8 mouse cellular contexts compared by ENCODE assay signal in the genomic region with DNA sequence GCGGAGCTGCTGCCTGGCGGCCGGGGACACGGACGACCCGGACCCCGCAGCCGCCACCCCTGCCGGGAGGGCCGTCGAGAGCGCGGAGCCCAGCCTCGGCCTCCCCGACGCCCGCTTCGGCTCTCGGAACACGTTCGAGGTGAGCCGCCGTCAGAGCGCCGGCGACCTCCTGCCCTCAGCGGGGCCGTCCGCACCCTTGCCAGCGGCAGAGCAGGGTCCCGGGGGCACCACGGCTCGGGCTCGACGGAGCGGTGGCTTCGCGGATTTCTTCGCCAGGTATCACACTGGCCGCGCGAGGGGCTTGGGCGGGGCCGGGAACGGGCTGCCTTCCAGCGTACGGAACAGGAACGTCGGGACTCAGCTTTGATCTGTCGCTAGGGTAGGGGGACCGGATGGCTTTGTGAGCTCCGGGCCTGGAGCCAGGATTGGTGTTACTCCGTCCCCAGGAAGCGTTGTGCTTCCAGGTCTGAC. TPM values are rescaled to one million over a fixed set of nuclear protein-coding genes. Genes with fewer than 3 reads are reported as not detected.
DNase-seq lines count a peak whose midpoint lies in the region; ATAC-seq lines count a peak whose summit lies in the region.

No protein-coding gene starts in this region.

- peak; percentile 29 for ATAC-seq in megakaryocyte-erythroid progenitor cell, adult 5-6 weeks (replicated peaks; ENCODE audit: low FRiP score, low TSS enrichment, poor library complexity, severe bottlenecking)

- DNase-seq in layer of hippocampus, adult 11-12 months (ENCODE audit: low spot score) = peak; percentile 34
- no peak for DNase-seq in layer of hippocampus, adult 9-10 months (ENCODE audit: low spot score)
- DNase-seq in embryo, embryonic 10 days (ENCODE audit: low spot score) = peak; percentile 73
- DNase-seq in gastrocnemius, postnatal 25 days = peak; percentile 38
- DNase-seq in induced T-regulatory cell, adult 2 months (ENCODE audit: low read depth) = peak; percentile 40
- DNase-seq in left cerebral cortex, postnatal 4 days = peak; percentile 77
- peak; percentile 64 for DNase-seq in right cerebral cortex, postnatal 4 days

- intact Hi-C loops in left cerebral cortex, postnatal 4 days (cut with DNase I) = no loop called here

RNA-seq across cellular contexts. Expression of a gene that starts 0.8 kb away (rescaled TPM):
- total RNA-seq in gastrocnemius, postnatal 25 days (2021) = 1 to 10 TPM; 2.8 to 3.5 TPM
- total RNA-seq in left cerebral cortex, postnatal 4 days (2021) = 10 to 100 TPM; 21.3 to 23.9 TPM
- total RNA-seq in megakaryocyte-erythroid progenitor cell, adult 5-6 weeks (2014; fragmentation: Nextera tagmentation) = 1.9 and 4.3 TPM in 2 replicates
- 4.2 and 4.5 TPM in 2 replicates for total RNA-seq in megakaryocyte-erythroid progenitor cell, adult 5-6 weeks (2017)

RNA-seq across cellular contexts. Expression of a gene that starts 18.2 kb away (rescaled TPM):
- total RNA-seq in gastrocnemius, postnatal 25 days (2021) = 1 to 10 TPM; 5.5 to 6.2 TPM
- 10 to 100 TPM; 14.7 to 16.5 TPM for total RNA-seq in left cerebral cortex, postnatal 4 days (2021)
- 24.3 and 34.6 TPM in 2 replicates for total RNA-seq in megakaryocyte-erythroid progenitor cell, adult 5-6 weeks (2014; fragmentation: Nextera tagmentation)
- total RNA-seq in megakaryocyte-erythroid progenitor cell, adult 5-6 weeks (2017) = 60.5 and 71.2 TPM in 2 replicates

Comparison
In these comparisons a context has a peak if more than half of its experiments do, and no peak if none do; other contexts are left out.
1. RNA of a gene that starts 0.8 kb away (total RNA-seq): 21.3 to 23.9 TPM in left cerebral cortex, postnatal 4 days; 1.9 to 4.5 TPM in megakaryocyte-erythroid progenitor cell, adult 5-6 weeks and 2.8 to 3.5 TPM in gastrocnemius, postnatal 25 days; every median in the first group is over 4 times any median in the second.